Mouse (Mus musculus): ENCODE results near the gene Erbb4.

The Erbb4 gene

GRCm38 (mm10) chr1:69024858-69025257 lies 83.0 kb downstream of the Erbb4 start:
- no peak for DNase-seq (ENCODE audit: low spot score)

- DNase-seq (ENCODE audit: low spot score), result no peak
Measured at GRCm38 (mm10) chr1:69023157-69023925, 84.5 kb downstream of the Erbb4 start.

- DNase-seq (ENCODE audit: low spot score), result no peak
Measured at GRCm38 (mm10) chr1:69009800-69010505, 97.9 kb downstream of the Erbb4 start.

GRCm38 (mm10) chr1:69001371-69001770 lies 106.5 kb downstream of the Erbb4 start:
- no peak for DNase-seq (ENCODE audit: low spot score)

GRCm38 (mm10) chr1:68979251-68979650 lies 128.6 kb downstream of the Erbb4 start:
- DNase-seq (ENCODE audit: low spot score), result no peak

- DNase-seq (ENCODE audit: low spot score), result no peak
Measured at GRCm38 (mm10) chr1:68978571-68978970, 129.3 kb downstream of the Erbb4 start.

GRCm38 (mm10) chr1:68973355-68974127 lies 134.3 kb downstream of the Erbb4 start:
- DNase-seq (ENCODE audit: low spot score), result no peak

- DNase-seq (ENCODE audit: low spot score), result no peak
Measured at GRCm38 (mm10) chr1:68964127-68964526, 143.7 kb downstream of the Erbb4 start.

- no peak for DNase-seq (ENCODE audit: low spot score)
Measured at GRCm38 (mm10) chr1:68961365-68962116, 146.3 kb downstream of the Erbb4 start.

- DNase-seq (ENCODE audit: low spot score), result no peak
Measured at GRCm38 (mm10) chr1:68956766-68957533, 150.9 kb downstream of the Erbb4 start.

GRCm38 (mm10) chr1:68955482-68955881 lies 152.4 kb downstream of the Erbb4 start:
- no peak for DNase-seq (ENCODE audit: low spot score)

- no peak for DNase-seq (ENCODE audit: low spot score)
Measured at GRCm38 (mm10) chr1:68943141-68943540, 164.7 kb downstream of the Erbb4 start.

GRCm38 (mm10) chr1:68934804-68935203 lies 173.1 kb downstream of the Erbb4 start:
- no peak for DNase-seq (ENCODE audit: low spot score)

GRCm38 (mm10) chr1:68933330-68934065 lies 174.4 kb downstream of the Erbb4 start:
- no peak for DNase-seq (ENCODE audit: low spot score)

GRCm38 (mm10) chr1:68917828-68918227 lies 190.0 kb downstream of the Erbb4 start:
- DNase-seq (ENCODE audit: low spot score), result no peak

- DNase-seq (ENCODE audit: low spot score), result no peak
Measured at GRCm38 (mm10) chr1:68892041-68892440, 215.8 kb downstream of the Erbb4 start.

- DNase-seq (ENCODE audit: low spot score), result no peak
Measured at GRCm38 (mm10) chr1:68886823-68887222, 221.0 kb downstream of the Erbb4 start.

GRCm38 (mm10) chr1:68874954-68875353 lies 232.9 kb downstream of the Erbb4 start:
- no peak for DNase-seq (ENCODE audit: low spot score)

- DNase-seq (ENCODE audit: low spot score), result no peak
Measured at GRCm38 (mm10) chr1:68873635-68874020, 234.2 kb downstream of the Erbb4 start.

GRCm38 (mm10) chr1:68872976-68873634 lies 234.8 kb downstream of the Erbb4 start:
- no peak for DNase-seq (ENCODE audit: low spot score)

Data from left cerebral cortex, adult 11 months (tissue).